Mouse (Mus musculus) lung, embryonic 15.5 days (tissue): ENCODE measurements around the gene Spz1. TPM values are rescaled to one million over a fixed set of nuclear protein-coding genes. Genes with fewer than 3 reads are reported as not detected.
A peak's percentile ranks its signal among the peaks of the same experiment; 100 is the strongest.
"Not testable (repeated sequence)": the region's sequence is repeated elsewhere in the genome, so short reads cannot be mapped to it uniquely, and the experiment has no call there.

Source experiments
- ATAC-seq: fragments of 200-750 bp; cut with Nextera tagmentation; 2 replicates; pipeline ENCODE4 v1.8.0; 2017; ENCODE audit warnings: moderate number of reproducible peaks, borderline replicate concordance; ENCODE audit not compliant: low FRiP score, low TSS enrichment; ENCODE audit errors: extremely low read depth
- H3K27ac ChIP-seq: fragments of 300-500 bp; sonication (generic); 2 replicates; pipeline ENCODE4 v1.5.1; 2015; ENCODE audit warnings: moderate library complexity, mild to moderate bottlenecking, inconsistent platforms
- H3K27me3 ChIP-seq: fragments of 300-500 bp; sonication (generic); 2 replicates; pipeline ENCODE4 v1.6.1; 2015; ENCODE audit warnings: inconsistent platforms
- H3K36me3 ChIP-seq: fragments of 300-500 bp; sonication (generic); 2 replicates; pipeline ENCODE4 v1.6.1; 2015; ENCODE audit warnings: inconsistent platforms
- H3K4me1 ChIP-seq: fragments of 300-500 bp; sonication (generic); 2 replicates; pipeline ENCODE4 v1.6.1; 2015; ENCODE audit warnings: inconsistent platforms
- H3K4me2 ChIP-seq: fragments of 300-500 bp; sonication (generic); 2 replicates; pipeline ENCODE4 v1.6.1; 2015; ENCODE audit warnings: inconsistent platforms, mild to moderate bottlenecking, moderate library complexity
- H3K4me3 ChIP-seq: fragments of 300-500 bp; sonication (generic); 2 replicates; pipeline ENCODE4 v1.5.1; 2015; ENCODE audit warnings: mild to moderate bottlenecking, inconsistent platforms
- H3K9ac ChIP-seq: fragments of 300-500 bp; sonication (generic); 2 replicates; pipeline ENCODE4 v1.6.1; 2015; ENCODE audit warnings: inconsistent platforms
- H3K9me3 ChIP-seq: fragments of 300-500 bp; sonication (generic); 2 replicates; pipeline ENCODE4 v1.6.1; 2016; ENCODE audit warnings: inconsistent platforms
- WGBS: fragments of 180-500 bp; shearing (Covaris S2); methylation state at CpG from one replicate; pipeline ENCODE4 v1.1.7; 2015; 5-methylcytosine and 5-hydroxymethylcytosine counted together
- polyA plus RNA-seq: library from polyadenylated mRNA; unstranded; fragments of >200 nt; fragmentation: Nextera tagmentation; extraction: Ambion mirVana; gene quantifications from 2 replicates; pipeline ENCODE4 v1.2.1, GENCODE M21; 2015

The Spz1 gene
- polyA plus RNA-seq = not detected in 2 replicates

DNA sequence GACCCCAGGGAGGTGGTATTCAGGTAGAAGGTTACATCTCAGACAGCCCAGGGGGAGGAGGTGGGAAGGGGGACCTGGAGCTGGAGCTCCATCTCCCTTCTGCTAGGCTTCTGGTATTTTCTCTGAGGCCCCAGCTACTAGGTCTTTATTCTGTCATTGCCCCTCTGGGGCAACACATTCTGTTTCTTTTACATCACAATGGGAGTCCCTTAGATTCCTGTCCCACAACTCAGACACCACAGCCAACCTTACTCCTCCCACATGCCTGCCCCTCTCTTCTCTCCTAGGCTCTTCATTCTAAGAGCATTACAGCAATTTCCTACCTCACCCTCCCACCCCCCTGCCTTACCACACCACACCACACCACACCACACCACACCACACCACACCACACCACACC, at the start of gene Spz1:
Gene Spz1, minus strand, starts transcription at position 101 of the 400 bp plus-strand sequence.
- no peaks in the 10 kb centered on the region for H3K36me3 ChIP-seq
- no peaks in the 10 kb centered on the region for H3K9me3 ChIP-seq
- H3K9ac ChIP-seq = no peak within 1 kb of the TSS
- ATAC-seq = no peak
- no peaks in the 10 kb centered on the region for H3K27me3 ChIP-seq
- no peak within 1 kb of the TSS for H3K4me3 ChIP-seq
- no peak within 1 kb of the TSS for H3K4me2 ChIP-seq
- H3K27ac ChIP-seq = no peak within 1 kb of the TSS
- peaks cover 13% of the 10 kb centered on the region for H3K4me1 ChIP-seq

DNA sequence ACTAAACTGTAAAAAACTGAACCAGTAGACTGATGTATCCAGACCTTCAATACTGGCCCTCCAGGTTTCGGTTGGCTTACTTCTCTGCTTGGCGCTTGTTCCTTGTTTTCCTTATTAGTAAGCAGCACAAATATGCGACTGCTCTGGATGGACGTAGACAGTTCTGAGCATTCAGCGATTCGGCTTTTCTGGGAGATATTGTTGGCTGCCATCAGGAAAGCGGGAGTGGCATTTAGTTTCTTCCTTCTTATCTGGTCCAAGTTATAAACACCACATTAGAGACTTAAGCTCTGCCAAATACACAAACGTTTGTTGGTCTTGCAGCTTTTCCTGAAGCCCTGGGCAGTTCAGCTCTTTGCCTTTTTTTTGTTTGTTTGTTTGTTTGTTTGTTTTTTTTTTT, 40.5 kb upstream of the Spz1 start:
- Histone ChIP-seq H3K9ac (no peak overlapping the region), H3K27ac (no peak overlapping the region), H3K27me3 (no peaks in the 10 kb centered on the region), H3K4me2 (no peak overlapping the region), H3K4me1 (peaks cover 14% of the 10 kb centered on the region), H3K36me3 (no peaks in the 10 kb centered on the region), H3K4me3 (no peak overlapping the region), H3K9me3 (no peaks in the 10 kb centered on the region)
- WGBS = 62% methylated on average over 8 of the region's 8 CpGs
- no peak; the same call in 1 of the 2 replicates for ATAC-seq

DNA sequence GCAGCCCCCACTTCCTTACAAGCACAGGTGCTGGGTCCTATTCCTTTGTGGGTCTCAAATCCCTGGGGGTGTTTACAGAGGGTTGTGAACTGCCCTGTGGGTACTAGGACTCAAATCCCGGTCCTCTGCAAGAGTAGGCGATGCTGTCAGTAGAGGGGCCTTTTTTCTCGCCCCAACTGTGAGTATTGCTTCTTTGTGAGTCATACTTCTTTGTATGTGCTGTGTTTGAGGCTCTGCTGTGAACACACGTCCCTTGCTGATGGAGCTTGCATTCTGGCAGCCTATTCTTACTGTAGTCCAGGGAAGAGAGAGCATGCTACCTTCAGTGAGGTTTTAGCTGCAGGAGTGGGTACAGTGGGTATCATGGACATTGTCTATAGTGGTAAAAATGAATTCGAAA, 39.2 kb upstream of the Spz1 start:
- no peak for ATAC-seq
- Histone ChIP-seq H3K36me3 (no peaks in the 10 kb centered on the region), H3K4me1 (peaks cover 14% of the 10 kb centered on the region), H3K27ac (no peak overlapping the region), H3K9me3 (no peaks in the 10 kb centered on the region), H3K4me3 (no peak overlapping the region), H3K9ac (no peak overlapping the region), H3K27me3 (no peaks in the 10 kb centered on the region), H3K4me2 (no peak overlapping the region)
- 84% methylated on average over 5 of the region's 5 CpGs for WGBS

DNA sequence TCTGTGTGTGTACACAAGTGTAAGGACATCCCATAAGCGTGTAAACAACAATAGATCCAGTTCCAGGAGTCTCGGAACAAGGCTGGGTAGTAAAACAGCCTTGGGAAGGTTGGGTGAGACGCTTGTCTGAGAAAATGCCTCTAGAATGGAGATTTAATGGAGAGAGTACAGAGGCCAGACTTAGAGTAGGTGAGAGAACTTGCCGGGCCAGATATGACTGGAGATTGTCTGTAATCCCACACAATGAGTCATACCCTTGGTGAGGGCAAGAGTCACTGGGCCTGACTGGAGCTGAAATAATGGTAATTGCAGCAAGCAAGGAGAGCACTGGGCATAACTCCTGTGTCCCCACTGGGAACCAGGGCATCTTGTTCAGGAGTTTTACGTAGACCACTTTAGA, 37.1 kb upstream of the Spz1 start:
- Histone ChIP-seq H3K27me3 (no peaks in the 10 kb centered on the region), H3K36me3 (no peaks in the 10 kb centered on the region), H3K27ac (no peak overlapping the region), H3K4me2 (peak overlapping the region; percentile 80; the same call in 1 of the 2 replicates), H3K9me3 (no peaks in the 10 kb centered on the region), H3K4me3 (no peak overlapping the region), H3K9ac (no peak overlapping the region), H3K4me1 (peaks cover 26% of the 10 kb centered on the region)
- 69% methylated on average over 5 of the region's 5 CpGs for WGBS
- ATAC-seq = no peak

DNA sequence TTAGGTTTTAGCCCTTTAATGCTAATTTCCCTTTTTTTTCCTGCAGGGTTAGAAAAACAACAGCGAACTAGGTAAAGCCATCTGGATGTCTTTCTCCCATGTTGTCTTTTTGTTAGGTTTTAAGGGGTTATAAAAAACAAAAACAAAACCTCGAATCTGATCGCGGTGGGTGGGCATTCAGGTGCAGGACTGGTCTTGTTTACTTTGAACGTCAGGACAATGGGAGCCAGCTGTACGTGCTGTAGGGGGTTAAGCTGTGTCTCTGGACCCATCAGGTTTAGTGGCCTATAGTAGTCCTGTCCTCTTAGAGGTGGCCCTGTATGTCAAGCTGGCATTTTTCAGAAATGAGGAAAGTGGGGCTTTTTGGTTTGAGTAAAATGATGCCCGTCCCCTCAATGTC, 35.9 kb upstream of the Spz1 start:
- Histone ChIP-seq H3K36me3 (no peaks in the 10 kb centered on the region), H3K4me1 (peaks cover 26% of the 10 kb centered on the region), H3K4me2 (peak overlapping the region; percentile 80), H3K27me3 (no peaks in the 10 kb centered on the region), H3K9ac (peak overlapping the region; percentile 79), H3K4me3 (peak overlapping the region; percentile 74), H3K27ac (no peak overlapping the region), H3K9me3 (no peaks in the 10 kb centered on the region)
- no peak for ATAC-seq
- WGBS = 8% methylated on average over 7 of the region's 7 CpGs

DNA sequence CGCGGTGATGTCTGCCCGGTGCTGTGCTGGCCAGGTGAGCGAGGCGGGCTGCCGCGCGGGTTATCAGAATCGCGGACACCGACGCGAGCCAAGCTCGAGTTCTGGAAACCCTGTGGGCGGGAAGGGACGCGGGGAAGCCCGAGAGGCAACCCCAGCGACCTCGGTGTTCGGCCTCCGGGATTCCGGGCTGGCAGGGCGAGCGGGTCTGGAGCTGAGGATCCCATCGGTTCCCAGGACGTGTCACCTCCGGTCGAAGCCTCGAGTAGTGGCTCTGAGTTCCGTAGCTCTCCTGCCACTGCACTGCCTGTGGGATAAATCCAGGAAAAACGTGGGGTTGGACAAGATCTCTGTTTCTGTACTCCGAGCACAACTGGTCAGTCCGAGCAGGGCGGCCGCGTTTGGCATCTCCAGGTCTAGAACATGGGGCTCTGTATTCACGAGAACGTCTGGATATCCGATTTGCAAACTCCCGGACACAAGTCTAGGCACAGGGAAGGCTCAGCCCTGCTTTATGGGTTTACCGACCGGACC, 35.3 kb upstream of the Spz1 start:
- Histone ChIP-seq H3K4me3 (peak overlapping the region; percentile 74), H3K9me3 (no peaks in the 10 kb centered on the region), H3K27me3 (no peaks in the 10 kb centered on the region), H3K36me3 (no peaks in the 10 kb centered on the region), H3K27ac (peak overlapping the region; percentile 87), H3K4me1 (peaks cover 26% of the 10 kb centered on the region), H3K4me2 (peak overlapping the region; percentile 80), H3K9ac (peak overlapping the region; percentile 79)
- peak; percentile 31 for ATAC-seq
- under 1% methylated on average over 43 of the region's 43 CpGs for WGBS

DNA sequence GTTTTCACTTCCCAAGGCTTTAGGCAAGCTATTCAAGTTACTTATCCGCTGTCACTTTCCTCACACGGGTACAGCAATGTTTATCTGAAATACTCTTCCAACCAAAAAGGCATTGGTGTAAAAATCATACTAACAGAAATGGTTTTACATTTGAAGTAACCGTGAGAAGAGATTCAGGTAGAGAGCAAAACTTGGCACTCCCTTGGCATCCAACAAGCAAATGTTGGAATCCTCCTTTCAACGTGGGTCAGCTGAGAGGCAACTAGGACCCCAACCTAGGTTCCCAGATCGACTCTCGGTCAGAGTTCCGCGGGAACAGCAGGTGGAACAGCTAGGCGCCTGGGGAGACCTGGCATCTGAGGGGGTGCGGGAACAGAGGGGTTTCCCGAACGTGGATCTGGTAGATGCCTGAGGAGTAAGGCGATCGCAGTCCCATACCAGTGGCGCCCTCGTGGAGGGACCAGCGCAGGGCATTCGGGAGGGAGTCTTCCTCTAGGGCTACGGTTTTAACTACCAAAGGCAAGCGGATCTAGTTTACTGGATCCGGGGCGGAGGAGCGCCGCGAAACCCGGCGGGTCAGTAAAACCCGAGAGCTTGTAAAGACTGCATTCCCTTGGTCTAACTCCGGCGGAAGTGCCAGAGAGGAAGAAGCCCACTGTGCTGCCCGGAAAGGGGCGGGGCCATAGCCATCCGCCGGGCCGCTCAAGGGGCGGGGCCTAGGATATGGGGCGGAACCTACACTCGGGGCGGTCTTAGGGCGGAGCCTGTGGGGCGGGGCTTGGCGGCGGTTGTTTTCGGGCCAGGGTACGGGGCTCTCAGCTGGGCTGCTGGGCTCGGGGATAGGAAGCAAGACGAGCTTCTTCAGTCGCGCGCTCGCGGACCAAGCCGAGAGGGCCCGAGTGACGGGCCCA, 34.6 kb upstream of the Spz1 start, which contains the start of gene Serinc5:
Gene Serinc5, plus strand, starts transcription at position 781 of the 911 bp plus-strand sequence.
- Histone ChIP-seq H3K4me1 (peaks cover 26% of the 10 kb centered on the region), H3K36me3 (no peaks in the 10 kb centered on the region), H3K27me3 (no peaks in the 10 kb centered on the region), H3K4me2 (peak within 1 kb of the TSS; percentile 80), H3K9me3 (no peaks in the 10 kb centered on the region), H3K9ac (peak within 1 kb of the TSS; percentile 79), H3K4me3 (peak within 1 kb of the TSS; percentile 74), H3K27ac (peak within 1 kb of the TSS; percentile 97)
- WGBS = under 1% methylated on average over 55 of the region's 55 CpGs
- peak; percentile 98 for ATAC-seq

DNA sequence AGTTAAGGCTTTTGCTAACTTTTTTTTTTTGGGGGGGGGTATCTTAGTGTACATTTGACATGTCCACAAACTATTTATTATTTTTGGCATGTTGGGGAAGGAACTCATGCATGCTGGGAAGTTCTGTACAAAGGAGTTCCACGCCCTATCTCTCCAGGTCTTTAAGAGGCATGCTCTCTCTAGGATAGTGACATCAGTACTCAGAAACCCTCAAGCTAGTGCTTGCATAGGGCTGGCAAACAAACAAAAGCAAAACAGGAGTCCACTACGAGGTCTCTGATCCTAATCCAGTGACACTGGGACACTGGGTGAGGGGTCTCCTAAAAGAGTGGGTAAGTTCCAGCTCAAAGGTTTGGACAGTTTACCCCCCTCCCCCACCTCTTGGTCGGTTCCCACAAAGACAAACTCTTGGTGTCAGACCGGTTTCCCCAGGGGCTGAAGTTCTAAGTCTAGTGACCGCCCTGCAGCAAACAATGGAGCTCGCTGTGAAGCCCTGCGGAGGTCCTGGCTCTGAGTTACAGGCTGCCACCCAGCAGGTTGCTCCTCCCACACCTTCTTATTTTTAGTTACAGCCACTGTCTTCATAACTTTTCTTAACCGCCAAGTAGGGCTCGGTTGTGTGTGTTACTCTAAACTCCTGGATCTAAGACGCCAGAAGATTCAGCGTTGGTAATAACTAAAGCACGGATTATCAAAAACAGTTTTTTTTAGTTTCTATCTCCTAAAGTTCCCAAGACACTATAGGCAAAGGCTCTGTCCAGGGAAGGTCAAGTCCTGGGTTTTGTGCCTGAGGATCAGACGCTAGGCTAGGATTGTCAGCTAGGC, 33.7 kb upstream of the Spz1 start:
- Histone ChIP-seq H3K9me3 (no peaks in the 10 kb centered on the region), H3K4me3 (peak overlapping the region; percentile 74), H3K27ac (peak overlapping the region; percentile 97), H3K4me2 (peak overlapping the region; percentile 80), H3K27me3 (no peaks in the 10 kb centered on the region), H3K9ac (peak overlapping the region; percentile 73), H3K4me1 (peaks cover 26% of the 10 kb centered on the region), H3K36me3 (no peaks in the 10 kb centered on the region)
- ATAC-seq = peak; percentile 13; the same call in 1 of the 2 replicates
- WGBS = 9% methylated on average over 13 of the region's 13 CpGs

DNA sequence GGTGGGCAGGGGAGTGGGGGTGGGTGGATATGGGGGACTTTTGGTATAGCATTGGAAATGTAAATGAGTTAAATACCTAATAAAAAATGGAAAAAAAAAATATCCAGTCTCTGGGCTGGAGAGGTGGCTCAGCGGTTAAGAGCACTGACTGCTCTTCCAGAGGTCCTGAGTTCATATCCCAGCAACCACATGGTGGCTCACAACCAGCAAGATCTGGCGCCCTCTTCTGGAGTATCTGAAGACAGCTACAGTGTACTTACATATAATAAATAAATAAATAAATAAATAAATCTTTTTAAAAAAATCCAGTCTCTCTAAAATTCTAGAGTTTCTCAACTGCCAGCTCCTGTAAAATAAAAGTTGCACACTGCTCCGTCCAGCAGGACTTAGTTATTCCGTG, 29.3 kb upstream of the Spz1 start:
- H3K9me3 ChIP-seq, H3K27ac ChIP-seq, H3K36me3 ChIP-seq, H3K9ac ChIP-seq, H3K4me2 ChIP-seq, H3K27me3 ChIP-seq, ATAC-seq, H3K4me3 ChIP-seq: not testable (repeated sequence)
- peaks cover 12% of the 10 kb centered on the region for H3K4me1 ChIP-seq
- WGBS = 84% methylated on average over 4 of the region's 4 CpGs

DNA sequence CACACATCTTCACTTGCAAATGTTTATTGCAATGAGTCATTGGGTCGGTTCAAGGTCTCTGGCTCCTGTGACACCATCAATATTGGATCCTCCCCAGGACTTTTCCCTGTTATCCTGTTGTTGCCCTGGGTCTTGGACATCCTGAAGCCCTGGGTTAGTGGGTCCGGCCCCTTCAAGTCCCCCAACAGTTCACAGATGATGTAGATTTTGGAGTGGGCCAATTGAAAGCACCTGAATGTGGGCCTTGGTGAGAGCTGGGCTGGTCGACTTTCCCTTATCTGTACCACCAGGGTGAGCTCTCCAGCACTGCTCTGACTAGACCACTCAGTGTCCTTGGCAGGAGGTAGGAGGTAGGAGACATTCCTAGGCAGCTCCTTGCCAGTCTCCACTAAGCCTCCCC, 19.5 kb upstream of the Spz1 start:
- Histone ChIP-seq H3K27me3 (no peaks in the 10 kb centered on the region), H3K4me3 (no peak overlapping the region), H3K4me2 (no peak overlapping the region), H3K27ac (no peak overlapping the region), H3K4me1 (peaks cover 26% of the 10 kb centered on the region), H3K9ac (no peak overlapping the region), H3K36me3 (no peaks in the 10 kb centered on the region), H3K9me3 (no peaks in the 10 kb centered on the region)
- WGBS = 57% methylated on average over 3 of the region's 3 CpGs
- ATAC-seq = no peak

DNA sequence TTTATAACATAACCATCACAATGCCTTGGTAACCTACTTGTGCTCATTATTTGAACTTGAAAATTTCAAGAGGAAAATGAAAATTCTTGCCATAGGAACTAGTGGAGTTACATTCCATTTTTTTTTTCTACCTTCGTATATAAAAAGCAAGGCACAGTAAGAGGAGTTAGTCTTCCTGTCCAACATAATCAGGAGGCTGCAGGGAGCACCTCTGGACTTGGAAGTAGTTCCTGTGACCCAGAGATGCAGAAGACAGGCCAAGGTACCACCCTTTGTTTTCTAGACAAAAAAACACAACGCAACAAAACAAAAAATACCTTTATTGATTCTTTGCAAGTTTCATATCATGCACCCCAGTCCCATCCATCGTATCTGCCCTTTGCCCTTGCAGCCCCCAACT, 18.9 kb upstream of the Spz1 start:
- Histone ChIP-seq H3K27me3 (no peaks in the 10 kb centered on the region), H3K4me2 (no peak overlapping the region), H3K9me3 (no peaks in the 10 kb centered on the region), H3K36me3 (no peaks in the 10 kb centered on the region), H3K27ac (0 out of 2 replicates have a peak overlapping the region, but pooled peaks have one; percentile 80), H3K4me1 (peaks cover 26% of the 10 kb centered on the region), H3K4me3 (no peak overlapping the region), H3K9ac (no peak overlapping the region)
- no peak for ATAC-seq
- WGBS = 71% methylated on average over 3 of the region's 3 CpGs
